Mouse (Mus musculus) MEL (cell line): ENCODE results near the gene Brpf3. TPM values are rescaled to one million over a fixed set of nuclear protein-coding genes. Genes with fewer than 3 reads are reported as not detected.

Experiments
- DNase-seq: peaks from one replicate; pipeline ENCODE4 v3.0.0; 2011; ENCODE audit warnings: low read depth, low spot score
- H3K27ac ChIP-seq: 2 replicates; pipeline ENCODE4 v1.5.1; 2012; ENCODE audit warnings: low read depth, mild to moderate bottlenecking, control low read depth, low read length, moderate library complexity; ENCODE audit not compliant: control insufficient read depth
- H3K27me3 ChIP-seq, 2 experiments: fragments of 150-350 bp in 1 of 2; sonication (generic) in 1 of 2; 2 replicates each; pipeline ENCODE4 v1.6.1; 2012; ENCODE audit warnings: low read length in 2 of 2, mild to moderate bottlenecking in 2 of 2, improper control_type of control experiment in 1 of 2, moderate library complexity in 1 of 2; ENCODE audit not compliant: insufficient read depth in 2 of 2, control insufficient read depth in 1 of 2
- H3K36me3 ChIP-seq, 2 experiments: 2 replicates each; pipeline ENCODE4 v1.6.1; 2012 to 2014; ENCODE audit warnings: low read length in 2 of 2, improper control_type of control experiment in 1 of 2, inconsistent platforms in 1 of 2, mild to moderate bottlenecking in 1 of 2; ENCODE audit not compliant: insufficient read depth in 2 of 2, control insufficient read depth in 1 of 2
- H3K4me1 ChIP-seq, 2 experiments: fragments of 150-350 bp in 1 of 2; sonication (generic) in 1 of 2; 2 replicates each; pipeline ENCODE4 v1.6.1; 2012; ENCODE audit warnings: low read length in 2 of 2, improper control_type of control experiment in 1 of 2, mild to moderate bottlenecking in 1 of 2; ENCODE audit not compliant: insufficient read depth in 2 of 2, control insufficient read depth in 1 of 2
- H3K4me3 ChIP-seq, 2 experiments: fragments of 150-350 bp in 1 of 2; sonication (generic) in 1 of 2; 2 replicates each; pipeline ENCODE4 v1.5.1; 2012; ENCODE audit warnings: low read depth in 2 of 2, low read length in 2 of 2, mild to moderate bottlenecking in 2 of 2, moderate library complexity in 2 of 2, control low read depth in 1 of 2, improper control_type of control experiment in 1 of 2; ENCODE audit not compliant: control insufficient read depth in 1 of 2, insufficient read depth in 1 of 2
- H3K79me2 ChIP-seq: 2 replicates; pipeline ENCODE4 v1.6.1; 2012; ENCODE audit warnings: mild to moderate bottlenecking, low read length, moderate library complexity; ENCODE audit not compliant: control insufficient read depth, poor library complexity, insufficient read depth
- H3K9ac ChIP-seq: 2 replicates; pipeline ENCODE4 v1.6.1; 2012; ENCODE audit warnings: low read depth, mild to moderate bottlenecking, control low read depth, low read length, moderate library complexity; ENCODE audit not compliant: control insufficient read depth, poor library complexity, severe bottlenecking
- H3K9me3 ChIP-seq: fragments of 150-350 bp; sonication (generic); replicated peaks from 2 replicates; pipeline ENCODE4 v1.6.1; 2012; ENCODE audit warnings: mild to moderate bottlenecking, low read length, improper control_type of control experiment, moderate library complexity; ENCODE audit not compliant: insufficient read depth
- CHD1 ChIP-seq: IDR thresholded peaks from 2 replicates; pipeline ENCODE4 v1.6.1; 2012; ENCODE audit warnings: low read depth, mild to moderate bottlenecking, inconsistent platforms, low read length, improper control_type of control experiment
- CHD2 ChIP-seq: IDR thresholded peaks from 2 replicates; pipeline ENCODE4 v1.6.1; 2011; ENCODE audit warnings: low read length, improper control_type of control experiment
- E2F4 ChIP-seq: IDR thresholded peaks from 2 replicates; pipeline ENCODE4 v1.6.1; 2011; ENCODE audit warnings: low read depth, low read length, improper control_type of control experiment, borderline replicate concordance
- ELF1 ChIP-seq: IDR thresholded peaks from 2 replicates; pipeline ENCODE4 v1.6.1; 2014; ENCODE audit warnings: low read depth, mild to moderate bottlenecking, inconsistent platforms, low read length, improper control_type of control experiment, moderate library complexity
- ETS1 ChIP-seq: IDR thresholded peaks from 2 replicates; pipeline ENCODE4 v1.6.1; 2012; ENCODE audit warnings: low read depth, mild to moderate bottlenecking, inconsistent platforms, low read length, improper control_type of control experiment, moderate library complexity
- GABPA ChIP-seq: IDR thresholded peaks from 2 replicates; pipeline ENCODE4 v1.6.1; 2012; ENCODE audit warnings: low read depth, mild to moderate bottlenecking, inconsistent platforms, low read length, improper control_type of control experiment, moderate library complexity
- GATA1 ChIP-seq: IDR thresholded peaks from 2 replicates; pipeline ENCODE4 v1.6.1; 2011; ENCODE audit warnings: low read depth, low read length, improper control_type of control experiment
- KAT2A ChIP-seq: conservative IDR thresholded peaks from 2 replicates; pipeline ENCODE4 v1.6.1; 2012; ENCODE audit warnings: low read depth, low read length, improper control_type of control experiment, inconsistent platforms
- MAX ChIP-seq: IDR thresholded peaks from 2 replicates; pipeline ENCODE4 v1.6.1; 2011; ENCODE audit warnings: low read length, improper control_type of control experiment
- MXI1 ChIP-seq: IDR thresholded peaks from 2 replicates; pipeline ENCODE4 v1.6.1; 2011; ENCODE audit warnings: mild to moderate bottlenecking, low read depth, low read length, improper control_type of control experiment
- POLR2A ChIP-seq, 2 experiments: IDR thresholded peaks; 2 replicates each; pipeline ENCODE4 v1.6.1; 2011 to 2012; ENCODE audit warnings: low read length in 2 of 2, mild to moderate bottlenecking in 2 of 2, control low read depth in 1 of 2, improper control_type of control experiment in 1 of 2, low read depth in 1 of 2, moderate library complexity in 1 of 2; ENCODE audit not compliant: control insufficient read depth in 1 of 2, insufficient read depth in 1 of 2, poor library complexity in 1 of 2
- RCOR1 ChIP-seq: IDR thresholded peaks from 2 replicates; pipeline ENCODE4 v1.6.1; 2012; ENCODE audit warnings: low read depth, mild to moderate bottlenecking, inconsistent platforms, low read length, improper control_type of control experiment
- SIN3A ChIP-seq: IDR thresholded peaks from 2 replicates; pipeline ENCODE4 v1.6.1; 2012; ENCODE audit warnings: low read length, improper control_type of control experiment, inconsistent platforms
- SMC3 ChIP-seq: IDR thresholded peaks from 2 replicates; pipeline ENCODE4 v1.6.1; 2011; ENCODE audit warnings: low read depth, low read length, improper control_type of control experiment
- TAL1 ChIP-seq: IDR thresholded peaks from 2 replicates; pipeline ENCODE4 v1.6.1; 2012; ENCODE audit warnings: mild to moderate bottlenecking, inconsistent platforms, low read length, moderate library complexity, mixed read lengths
- TCF12 ChIP-seq: IDR thresholded peaks from 2 replicates; pipeline ENCODE4 v1.6.1; 2014; ENCODE audit warnings: low read depth, mild to moderate bottlenecking, inconsistent platforms, low read length, improper control_type of control experiment, moderate library complexity
- ZC3H11A ChIP-seq: IDR thresholded peaks from 2 replicates; pipeline ENCODE4 v1.6.1; 2012; ENCODE audit warnings: low read depth, mild to moderate bottlenecking, inconsistent platforms, low read length, improper control_type of control experiment
- ZNF384 ChIP-seq: IDR thresholded peaks from 2 replicates; pipeline ENCODE4 v1.6.1; 2012; ENCODE audit warnings: low read depth, mild to moderate bottlenecking, inconsistent platforms, low read length, improper control_type of control experiment
- polyA plus RNA-seq, 2 experiments: library from polyadenylated mRNA; stranded (reverse) in 1 of 2; unstranded in 1 of 2; fragments of >175 nt in 1 of 2; fragments of >200 nt in 1 of 2; gene quantifications; 2 replicates each; pipeline versions ENCODE4 v1.2.1 to v1.2.4; 2012; ENCODE audit warnings: low replicate concordance in 2 of 2, low read depth in 1 of 2; ENCODE audit not compliant: insufficient read length in 2 of 2, insufficient read depth in 1 of 2, missing spikeins in 1 of 2
- total RNA-seq: library from RNA; depleted of rRNA; stranded (reverse); fragments of 300-350 nt; gene quantifications from 2 replicates; pipeline ENCODE4 v1.2.3, GENCODE M21; 2012

Gene Brpf3
- total and polyA plus RNA-seq, 3 experiments, result 1.7 to 23.7 TPM; not detected in 1

DNA sequence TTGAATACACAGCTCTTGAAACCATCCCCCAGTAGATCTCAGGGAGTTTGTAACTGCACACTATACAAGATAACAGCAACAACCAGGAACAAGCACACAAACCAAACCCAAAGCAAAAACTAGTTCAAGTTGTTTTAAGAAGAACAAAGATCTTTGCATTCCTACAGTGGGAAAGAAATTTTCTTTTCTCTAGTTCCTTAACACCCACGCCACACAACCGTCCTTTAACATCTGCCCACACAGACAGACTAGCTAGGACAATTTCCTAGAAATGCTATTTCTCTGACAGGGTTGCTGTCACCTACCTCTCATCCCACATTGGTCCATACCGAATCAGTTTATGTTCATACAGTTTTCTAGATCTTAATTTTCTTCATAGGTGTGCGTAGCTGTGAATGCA, 3.9 kb upstream of the Brpf3 start:
- peaks cover 0 to 11% of the 10 kb centered on the region in 2 experiments; a peak in 2 of 4 replicates for H3K36me3 ChIP-seq
- H3K9ac ChIP-seq, result no peak overlapping the region
- H3K9me3 ChIP-seq, result no peaks in the 10 kb centered on the region
- H3K27me3 ChIP-seq, result peaks cover 0 to 2% of the 10 kb centered on the region in 2 experiments; a peak in 1 of 4 replicates
- no peak overlapping the region for H3K4me3 ChIP-seq
- peaks cover 7% of the 10 kb centered on the region for H3K79me2 ChIP-seq
- no peak for TF ChIP-seq CHD2
- TF ChIP-seq TAL1, result no peak
- TF ChIP-seq KAT2A, result no peak
- no peak for DNase-seq
- peaks cover 0 to 2% of the 10 kb centered on the region in 2 experiments; a peak in 3 of 4 replicates for H3K4me1 ChIP-seq
- H3K27ac ChIP-seq, result no peak overlapping the region

DNA sequence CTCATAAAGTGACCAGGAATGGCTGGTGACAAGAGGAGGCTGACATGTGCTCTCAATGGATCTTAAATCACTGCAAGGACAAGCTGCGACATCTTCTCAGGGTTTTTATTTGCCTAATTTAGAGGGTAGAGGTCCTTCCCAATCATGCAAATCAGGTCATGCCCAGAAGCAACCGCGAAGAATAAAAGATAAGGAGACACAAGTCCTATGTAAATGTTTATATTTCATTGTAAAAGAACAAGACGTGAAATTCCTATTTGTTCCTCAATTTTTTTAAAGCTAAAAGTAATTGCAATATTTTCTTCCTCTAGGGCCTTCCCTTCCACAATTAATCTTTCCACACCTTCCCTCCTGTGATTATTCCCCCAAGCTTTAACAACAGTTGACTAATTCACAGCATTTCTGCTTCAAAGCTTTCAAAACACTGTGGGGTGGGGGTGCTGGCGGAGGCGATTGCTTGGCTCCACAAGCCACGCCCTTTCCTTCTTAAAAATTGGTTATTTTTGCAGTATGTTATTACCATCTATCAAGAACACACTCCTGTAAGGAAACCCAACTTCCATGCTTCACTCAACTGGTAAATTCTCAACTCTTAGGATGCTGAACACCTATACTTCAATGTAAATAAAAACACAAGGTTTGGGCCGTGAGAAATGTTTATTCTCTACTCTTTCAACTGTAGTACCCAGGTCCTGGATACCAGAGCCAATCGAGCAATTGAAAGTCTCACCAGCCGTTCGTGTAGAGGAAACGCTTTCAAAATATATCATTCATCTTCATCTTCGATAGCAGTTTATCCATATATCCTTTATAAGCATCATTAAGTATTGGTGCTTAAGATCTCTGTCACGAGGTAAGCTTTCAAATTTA, 1.4 kb upstream of the Brpf3 start:
- peaks cover 0 to 36% of the 10 kb centered on the region in 2 experiments; a peak in 2 of 4 replicates for H3K36me3 ChIP-seq
- H3K27ac ChIP-seq, result peak overlapping the region; percentile 5

DNA sequence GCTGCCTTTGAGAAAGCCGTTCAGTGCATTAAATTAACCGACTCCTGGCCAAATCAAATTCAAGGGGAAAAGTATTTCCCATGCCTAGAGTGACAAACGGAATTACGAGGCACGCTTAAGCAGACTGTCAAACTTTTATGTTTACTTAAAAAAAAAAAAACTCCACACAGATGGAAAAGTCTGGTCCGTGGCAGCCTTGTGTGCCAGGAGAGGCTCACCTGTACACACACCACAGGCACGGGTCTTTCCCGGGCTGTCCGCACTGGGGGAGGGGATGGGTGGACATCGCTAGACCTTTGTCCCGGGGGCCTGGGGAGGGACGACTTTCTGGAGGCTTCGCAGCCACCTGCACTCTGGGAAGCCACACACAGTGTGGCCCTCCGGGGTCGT, 614 bp upstream of the Brpf3 start:
- H3K4me3 ChIP-seq, result peak overlapping the region; percentile 61 to 93
- TF ChIP-seq POLR2A (IDR thresholded peaks at IDR 0.05; ENCODE audit: control insufficient read depth in 1 of 2, insufficient read depth in 1 of 2, low read depth in 1 of 2, low read length in 2 of 2, poor library complexity in 1 of 2) (0 out of 4 replicates have a peak, but pooled peaks of 1 of the 2 experiments have one; percentile 8), ZNF384 (peak; percentile 53; the same call in 1 of the 2 replicates), ETS1 (no peak), ZC3H11A (no peak), MXI1 (peak; percentile 1; the same call in 1 of the 2 replicates)
- H3K36me3 ChIP-seq, result peaks cover 0 to 44% of the 10 kb centered on the region in 2 experiments; a peak in 2 of 4 replicates
- H3K27me3 ChIP-seq, result no peaks in the 10 kb centered on the region
- peak overlapping the region; percentile 90 for H3K9ac ChIP-seq
- peaks cover 11% of the 10 kb centered on the region for H3K79me2 ChIP-seq
- peaks cover 25 to 28% of the 10 kb centered on the region in 2 experiments for H3K4me1 ChIP-seq
- peak; percentile 46 for DNase-seq
- no peaks in the 10 kb centered on the region for H3K9me3 ChIP-seq
- H3K27ac ChIP-seq, result no peak overlapping the region

More for the DNA sequence above, 1.4 kb upstream of the Brpf3 start:
- Histone ChIP-seq H3K9ac (peak overlapping the region; percentile 90), H3K4me1 (peaks cover 20 to 22% of the 10 kb centered on the region in 2 experiments), H3K79me2 (peaks cover 11% of the 10 kb centered on the region), H3K27me3 (no peaks in the 10 kb centered on the region), H3K9me3 (no peaks in the 10 kb centered on the region), H3K4me3 (peak overlapping the region; percentile 61 to 93)
- peak; percentile 68 for DNase-seq
- TF ChIP-seq GABPA, result no peak
- TF ChIP-seq SMC3, result no peak
- TF ChIP-seq CHD1, result no peak
- peak; percentile 29; the same call in 1 of the 2 replicates for TF ChIP-seq MXI1
- TF ChIP-seq ELF1, result no peak
- no peak for TF ChIP-seq E2F4
- TF ChIP-seq TAL1, result no peak
- TF ChIP-seq TCF12, result no peak
- no peak for TF ChIP-seq MAX
- peak; percentile 48; the same call in 1 of the 2 replicates for TF ChIP-seq RCOR1
- TF ChIP-seq GATA1, result 0 out of 2 replicates have a peak, but pooled peaks have one; percentile 27
- no peak for TF ChIP-seq ZNF384
- TF ChIP-seq SIN3A, result peak; percentile 31
